Mouse (Mus musculus): ENCODE data around the gene H1foo.

- TF ChIP-seq CTCF (IDR thresholded peaks at IDR 0.05; ENCODE audit: extremely low read depth, insufficient read depth, insufficient read length, insufficient replicate concordance), result peak; percentile 79; the same call in 1 of the 2 replicates
- no peak for TF ChIP-seq POLR2A (IDR thresholded peaks at IDR 0.05; ENCODE audit: low read depth, low read length)
Measured at GRCm38 (mm10) chr6:115901062-115901461, 43.7 kb upstream of the H1foo start.

Data from spleen, adult 2 months (tissue).